Mouse (Mus musculus): ENCODE results near the gene Calm3.

Gene Calm3

GRCm38 (mm10) chr7:16914453-16915343 is 9.2 kb downstream of the Calm3 start:
- no peak for DNase-seq (ENCODE audit: low spot score)

- peak; percentile 88 for DNase-seq (ENCODE audit: low spot score)
Measured at GRCm38 (mm10) chr7:16913806-16914452, 10.0 kb downstream of the Calm3 start.

DNA sequence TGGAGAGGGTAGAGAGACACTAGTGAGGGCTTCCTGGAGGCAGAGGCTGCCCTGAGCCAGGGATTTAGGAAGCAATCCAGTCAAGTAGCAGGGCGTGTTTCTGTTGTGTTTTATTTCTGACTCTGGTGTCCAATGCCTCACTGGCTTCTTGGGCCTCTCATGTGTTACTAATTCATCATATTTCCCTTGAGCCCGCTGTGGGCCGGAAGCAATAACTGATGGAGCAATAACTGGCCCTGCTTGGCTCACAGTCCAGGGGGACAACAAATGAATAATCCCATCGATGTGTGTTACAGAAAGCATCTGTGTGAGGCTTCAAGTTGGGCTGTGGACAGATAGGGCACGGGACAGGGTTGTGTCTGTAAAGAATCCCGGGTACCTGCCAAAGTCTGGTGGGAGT is 11.6 kb downstream of the Calm3 start:
- DNase-seq (ENCODE audit: low spot score), result no peak

GRCm38 (mm10) chr7:16911904-16912303 is 12.0 kb downstream of the Calm3 start:
- DNase-seq (ENCODE audit: low spot score), result no peak

GRCm38 (mm10) chr7:16909909-16910308 is 14.0 kb downstream of the Calm3 start:
- DNase-seq (ENCODE audit: low spot score), result no peak

- DNase-seq (ENCODE audit: low spot score), result no peak
Measured at GRCm38 (mm10) chr7:16908859-16909258, 15.1 kb downstream of the Calm3 start.

DNA sequence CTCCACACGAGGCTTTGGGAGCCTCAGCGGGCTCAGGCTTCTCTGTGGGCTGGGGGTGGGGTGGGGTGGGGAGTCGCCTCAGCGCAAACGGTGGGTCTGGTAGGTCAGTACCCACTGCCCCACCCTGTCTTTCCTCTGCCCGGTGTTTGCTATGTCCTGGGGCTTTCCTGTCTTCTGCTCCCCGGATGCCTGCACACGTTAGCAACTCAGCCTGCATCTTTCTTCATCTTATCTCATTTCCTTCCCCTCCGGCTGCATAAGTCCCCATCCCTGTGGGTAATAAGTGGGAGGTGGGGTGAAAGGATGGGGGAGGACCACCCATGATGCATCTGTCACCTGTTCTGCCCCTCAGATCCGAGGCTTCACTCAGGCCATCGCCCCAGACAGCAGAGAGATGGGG is 15.5 kb downstream of the Calm3 start:
- DNase-seq (ENCODE audit: low spot score), result no peak

DNA sequence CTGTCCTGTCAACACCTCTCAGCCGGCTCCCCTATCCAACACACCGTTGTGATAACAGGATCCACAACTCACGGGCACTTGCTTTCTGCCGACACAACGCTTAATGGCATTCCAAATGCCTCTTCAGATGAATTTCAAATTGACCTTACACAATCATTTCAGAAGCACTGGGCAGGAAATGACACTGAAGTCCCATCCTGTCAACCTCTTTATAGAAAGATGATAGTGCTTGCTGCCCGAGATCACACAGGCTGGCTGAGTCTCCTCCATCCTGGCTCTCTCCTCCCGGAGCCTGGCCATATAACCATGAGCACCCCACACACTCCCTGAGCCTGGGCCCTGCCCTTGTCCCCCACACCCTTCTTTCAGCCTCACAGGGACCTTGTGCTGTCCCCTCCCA is 16.1 kb downstream of the Calm3 start:
- no peak for DNase-seq (ENCODE audit: low spot score)

DNA sequence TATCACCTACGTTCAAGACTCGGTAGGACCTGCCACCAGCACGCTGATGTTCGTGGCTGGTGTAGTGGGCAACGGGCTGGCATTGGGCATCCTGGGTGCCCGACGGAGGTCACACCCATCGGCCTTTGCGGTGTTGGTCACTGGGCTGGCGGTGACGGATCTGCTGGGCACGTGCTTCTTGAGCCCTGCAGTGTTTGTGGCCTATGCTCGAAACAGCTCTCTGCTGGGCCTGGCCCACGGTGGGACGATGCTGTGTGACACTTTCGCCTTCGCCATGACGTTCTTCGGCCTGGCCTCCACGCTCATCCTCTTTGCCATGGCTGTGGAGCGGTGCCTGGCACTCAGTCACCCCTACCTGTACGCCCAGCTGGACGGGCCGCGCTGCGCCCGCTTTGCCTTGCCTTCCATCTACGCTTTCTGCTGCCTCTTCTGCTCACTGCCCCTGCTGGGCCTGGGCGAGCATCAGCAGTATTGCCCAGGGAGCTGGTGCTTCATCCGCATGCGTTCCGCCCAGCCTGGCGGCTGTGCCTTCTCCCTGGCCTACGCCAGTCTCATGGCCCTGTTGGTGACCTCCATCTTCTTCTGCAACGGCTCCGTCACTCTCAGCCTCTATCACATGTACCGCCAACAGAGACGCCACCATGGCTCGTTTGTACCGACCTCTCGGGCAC is 16.9 kb downstream of the Calm3 start:
- no peak for DNase-seq (ENCODE audit: low spot score)

DNA sequence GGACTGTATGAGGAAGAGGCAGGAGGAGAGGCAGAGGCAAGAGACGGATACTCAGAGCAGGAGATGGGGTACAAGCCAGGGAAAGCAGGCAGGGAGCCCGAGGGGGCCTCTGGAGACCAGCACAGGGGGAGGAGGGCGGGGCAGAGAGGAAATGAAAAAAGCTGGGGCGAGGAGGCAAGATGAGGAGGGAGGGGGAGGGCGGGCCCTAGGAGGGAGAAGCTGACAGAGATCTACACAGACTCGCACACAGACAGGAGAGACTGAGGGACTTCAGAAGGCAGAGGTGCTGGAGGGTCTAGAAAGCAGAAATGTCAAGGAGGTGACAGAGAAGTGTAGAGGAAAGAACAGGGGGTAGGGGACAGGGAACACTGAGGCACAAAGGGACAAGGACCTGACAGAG is 17.6 kb downstream of the Calm3 start, which contains the start of gene Ptgir:
Gene Ptgir, plus strand, starts transcription at position 210 of the 400 bp plus-strand sequence.
- DNase-seq (ENCODE audit: low spot score), result no peak

DNA sequence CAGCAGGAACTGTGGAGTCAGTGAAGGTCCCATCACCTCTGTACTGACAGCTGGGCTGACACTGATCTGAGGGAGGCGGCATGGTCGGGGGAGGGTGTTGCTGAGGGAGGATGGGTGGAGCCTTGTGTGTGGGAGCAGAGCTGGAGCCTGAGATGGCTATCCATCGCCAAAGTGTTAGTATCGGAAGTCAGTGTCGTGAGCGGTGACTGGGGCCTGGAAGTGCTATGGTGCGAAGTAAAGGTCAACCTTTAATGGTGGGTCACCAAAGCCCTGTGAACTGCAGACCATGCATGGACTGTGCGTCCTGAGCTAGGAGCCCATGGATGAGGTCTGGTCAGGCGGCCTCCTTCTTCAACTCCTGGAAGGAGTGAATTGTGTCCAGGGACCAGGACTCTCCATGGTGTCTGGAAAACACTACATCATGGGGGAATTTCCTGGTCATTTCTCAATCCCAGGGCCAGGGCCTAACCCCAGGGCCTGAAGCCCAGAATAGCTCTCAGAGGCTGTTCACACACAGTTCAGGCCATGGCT is 18.4 kb downstream of the Calm3 start:
- no peak for DNase-seq (ENCODE audit: low spot score)

GRCm38 (mm10) chr7:16904120-16904675 is 19.7 kb downstream of the Calm3 start:
- DNase-seq (ENCODE audit: low spot score), result no peak

DNA sequence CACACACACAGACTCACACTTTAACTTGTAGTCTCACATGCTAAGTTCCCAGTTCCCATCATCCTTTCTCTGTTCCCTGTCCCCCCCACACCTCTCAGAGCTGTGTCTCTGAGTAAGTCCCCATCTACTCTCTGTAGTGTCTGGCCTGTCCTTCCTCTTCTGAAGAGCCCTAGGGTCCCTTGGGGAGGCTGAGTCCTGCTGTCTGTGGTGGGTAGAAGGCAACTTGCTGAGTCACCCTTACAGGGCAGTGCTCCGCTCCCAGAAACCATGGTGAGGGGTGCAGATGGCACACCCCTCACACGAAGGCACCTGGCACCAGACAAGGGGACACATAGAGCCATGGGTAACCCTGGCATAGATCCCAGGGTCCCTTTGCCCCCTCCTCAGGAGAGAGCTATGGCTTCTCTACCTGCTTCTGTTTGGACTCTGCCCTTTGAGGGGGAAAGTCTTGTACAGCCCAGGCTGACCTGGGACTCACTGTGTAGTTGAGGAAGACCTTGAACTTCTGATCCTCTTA is 20.4 kb downstream of the Calm3 start:
- no peak for DNase-seq (ENCODE audit: low spot score)

DNA sequence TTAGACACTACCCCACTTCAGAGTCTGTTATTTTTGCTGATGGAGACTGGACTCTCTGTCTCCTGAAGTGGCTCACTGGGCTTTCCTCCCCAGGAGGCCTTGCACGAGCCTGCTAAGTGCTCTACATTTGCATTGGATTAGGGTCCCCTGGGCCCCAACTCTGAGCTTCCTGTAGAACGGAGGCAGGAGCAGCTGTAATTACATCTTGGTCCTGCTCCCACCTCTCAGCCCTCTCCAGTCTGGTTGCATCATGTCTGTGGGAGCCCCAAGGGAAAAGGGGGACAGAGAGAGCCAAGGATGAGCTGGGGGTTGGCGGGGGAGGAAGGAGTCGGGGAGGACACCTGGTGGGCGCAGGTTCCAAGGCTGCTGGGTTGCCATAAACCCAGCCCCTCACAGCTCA is 23.4 kb downstream of the Calm3 start:
- DNase-seq (ENCODE audit: low spot score), result peak; percentile 49

- no peak for DNase-seq (ENCODE audit: low spot score)
Measured at GRCm38 (mm10) chr7:16895511-16895910, 28.4 kb downstream of the Calm3 start.

- DNase-seq (ENCODE audit: low spot score), result peak; percentile 92
Measured at GRCm38 (mm10) chr7:16895000-16895399, 28.9 kb downstream of the Calm3 start.

DNA sequence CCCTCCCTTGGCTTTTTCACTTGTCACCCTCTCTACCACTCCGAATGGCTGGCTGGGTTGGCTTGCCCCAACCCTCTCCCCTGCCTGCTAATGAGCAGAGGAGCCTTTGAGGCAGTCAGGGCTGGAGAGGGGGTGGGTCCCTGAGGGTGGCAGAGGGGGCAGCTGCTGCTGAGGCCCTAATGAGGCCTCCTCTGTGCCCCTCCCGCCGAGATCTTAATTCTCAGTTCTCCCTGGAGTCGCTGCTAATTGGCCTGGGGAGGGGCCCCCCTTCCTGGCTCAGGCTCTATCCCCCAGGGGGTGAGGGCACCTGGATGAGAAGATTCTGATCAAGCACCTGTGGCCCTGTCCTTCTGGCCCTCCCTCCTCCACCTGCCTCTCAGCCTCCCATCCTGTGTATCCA is 29.6 kb downstream of the Calm3 start:
- DNase-seq (ENCODE audit: low spot score), result peak; percentile 70

DNA sequence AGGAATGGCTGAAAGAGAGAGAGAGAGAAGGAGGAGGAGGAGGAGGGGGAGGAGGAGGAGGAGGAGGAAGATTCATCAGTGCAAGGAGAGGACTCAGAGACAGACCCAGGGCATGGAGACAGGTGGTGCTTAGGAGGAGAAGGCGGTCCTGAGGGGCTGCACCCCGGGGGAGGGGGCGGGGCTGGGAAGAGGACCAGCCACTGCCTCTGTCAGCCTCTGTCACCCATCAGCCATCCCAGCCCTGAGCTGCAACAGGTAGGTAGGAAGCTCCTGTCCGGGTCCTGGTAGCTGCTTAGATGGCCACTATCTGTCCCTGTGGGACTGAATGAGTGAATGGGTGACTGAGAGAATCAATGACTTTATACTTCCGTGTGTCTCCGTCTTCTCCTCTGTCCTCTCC is 30.3 kb downstream of the Calm3 start:
- peak; percentile 30 for DNase-seq (ENCODE audit: low spot score)

DNA sequence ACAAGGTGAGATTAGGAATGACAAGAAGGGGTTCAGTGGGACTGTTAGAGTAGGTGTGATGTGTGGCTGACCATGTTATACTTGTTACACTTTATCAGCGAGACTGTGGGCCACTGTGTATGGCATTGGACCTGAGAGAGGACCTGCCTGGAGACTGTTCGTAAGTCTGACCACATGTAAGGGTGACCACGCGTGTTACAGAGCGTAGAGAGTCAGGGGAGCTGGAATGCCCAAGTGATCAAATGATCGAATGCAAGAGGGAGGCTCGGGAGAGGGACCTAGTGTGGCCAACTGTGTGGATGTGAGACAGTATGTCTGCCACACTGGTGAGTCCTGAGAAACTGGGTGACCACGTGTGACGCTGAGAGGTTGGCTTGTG is 31.6 kb downstream of the Calm3 start:
- DNase-seq (ENCODE audit: low spot score), result no peak

DNA sequence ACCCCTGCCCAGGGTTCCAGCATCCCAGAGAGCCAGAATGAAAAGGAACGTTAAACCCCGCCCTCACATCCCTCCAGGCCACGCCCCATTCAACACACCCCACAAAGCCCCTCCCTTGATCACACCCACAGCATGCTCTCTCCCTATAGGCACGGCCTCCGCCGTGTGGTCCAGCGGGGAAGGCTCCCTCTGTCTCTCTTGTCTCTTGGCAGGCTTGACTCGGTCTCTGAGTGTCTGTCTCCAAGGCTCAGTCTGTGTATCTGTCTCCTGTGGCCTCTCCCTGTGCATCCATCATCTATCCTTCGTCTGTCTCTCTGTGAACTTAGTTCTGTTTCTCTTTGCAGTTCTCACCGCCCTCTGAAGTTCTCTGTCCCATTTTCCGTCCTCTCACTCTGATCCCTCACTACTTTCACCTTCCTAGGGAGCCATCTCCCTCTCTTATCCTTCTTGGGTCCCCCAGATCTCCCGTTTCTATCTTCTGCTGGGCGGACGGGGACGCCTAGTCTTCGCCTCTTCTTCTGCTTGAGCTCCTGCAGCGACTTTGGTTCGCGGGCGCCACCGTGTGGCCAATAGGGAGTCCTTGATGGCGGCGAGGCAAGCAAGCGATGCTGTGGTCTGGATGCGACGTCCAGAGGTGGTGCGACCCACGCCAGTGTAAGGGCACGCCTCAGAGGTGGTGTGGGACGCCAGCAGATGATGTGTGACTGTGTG is 32.1 kb downstream of the Calm3 start, which contains the start of gene Gng8:
Gene Gng8, plus strand, starts transcription at position 146 of the 711 bp plus-strand sequence.
- DNase-seq (ENCODE audit: low spot score), result peak; percentile 95

GRCm38 (mm10) chr7:16890944-16891343 is 33.0 kb downstream of the Calm3 start:
- DNase-seq (ENCODE audit: low spot score), result peak; percentile 26

All from retina, embryonic 14.5 days (tissue).